Mouse (Mus musculus) liver, embryonic 14.5 days (tissue): ENCODE measurements around the gene H3f3b.

ENCODE experiments used
- CTCF ChIP-seq: IDR thresholded peaks from 2 replicates; pipeline ENCODE4 v1.5.1; 2016; ENCODE audit warnings: antibody characterized with exemption, low read depth, control low read depth
- EP300 ChIP-seq: IDR thresholded peaks from 2 replicates; pipeline ENCODE4 v1.6.1; 2016; ENCODE audit warnings: antibody characterized with exemption, low read depth

DNA sequence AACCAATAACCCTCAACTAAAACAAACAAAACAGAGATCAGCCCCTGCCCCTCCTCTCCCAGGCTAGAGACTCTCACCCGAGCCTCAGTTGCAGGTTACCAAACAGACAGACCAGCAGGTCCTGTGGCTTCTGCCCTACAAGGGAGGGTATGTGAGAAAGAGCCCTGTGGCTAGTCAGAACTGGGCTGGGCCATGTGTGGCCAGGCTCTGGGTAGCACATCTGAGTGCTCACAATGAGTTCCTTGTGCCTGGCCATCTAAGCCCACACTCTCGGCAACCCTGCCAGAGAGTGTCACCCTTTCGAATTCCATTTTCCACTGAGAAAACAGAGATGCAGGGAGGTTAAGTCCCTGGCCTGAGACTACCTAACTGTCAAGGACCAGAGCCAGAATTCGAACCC is 35.7 kb downstream of the H3f3b start:
- TF ChIP-seq CTCF: no peak
- TF ChIP-seq EP300: no peak
